Mouse (Mus musculus): ENCODE results near the gene Map2. TPM values are rescaled to one million over a fixed set of nuclear protein-coding genes. Genes with fewer than 3 reads are reported as not detected.

Gene Map2
- total RNA-seq, 1 experiment, result 1.8 TPM

DNA sequence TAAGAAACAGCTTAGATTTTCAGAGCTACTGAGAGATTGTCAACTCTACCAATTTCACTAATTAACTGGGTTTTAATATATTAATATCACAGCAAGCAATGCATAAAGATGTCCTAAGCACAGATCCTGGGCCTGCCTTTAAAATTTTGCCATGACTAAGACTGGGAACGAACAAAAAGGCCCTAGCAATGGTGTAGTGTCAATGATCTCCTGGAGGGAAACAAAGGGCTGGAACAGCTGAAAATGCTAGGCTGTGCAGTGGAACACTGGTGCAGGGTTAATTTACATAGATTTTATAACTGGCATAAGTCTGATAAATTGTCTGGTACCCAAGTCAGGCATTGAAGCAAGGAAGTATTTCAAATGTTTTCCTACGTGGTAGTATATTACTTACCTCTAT lies 220.8 kb downstream of the Map2 start:
- no peaks in the 10 kb centered on the region for H3K36me3 ChIP-seq (ENCODE audit: control insufficient read depth, insufficient read depth, low read length, poor library complexity, severe bottlenecking)
- H3K4me3 ChIP-seq (ENCODE audit: insufficient read depth in 1 of 2, low read depth in 1 of 2, low read length in 2 of 2, poor library complexity in 1 of 2, severe bottlenecking in 1 of 2), result no peak overlapping the region
- DNase-seq (ENCODE audit: low read depth, low spot score), result no peak
- H3K4me1 ChIP-seq (ENCODE audit: control insufficient read depth in 2 of 2, insufficient read depth in 2 of 2, low read length in 2 of 2, poor library complexity in 1 of 2), result peaks cover 0 to 2% of the 10 kb centered on the region in 2 experiments; a peak in 1 of 4 replicates
- in situ Hi-C loops (cut with MboI; ENCODE audit: low sequenced_read_pairs in 2 of 2, unreplicated experiment in 2 of 2), result no loop called here
- H3K27ac ChIP-seq (ENCODE audit: insufficient read depth, low read depth, low read length, poor library complexity, severe bottlenecking), result no peak overlapping the region
- TF ChIP-seq CHD2 (IDR thresholded peaks at IDR 0.05; ENCODE audit: low read depth, low read length) (no peak), ZNF384 (IDR thresholded peaks at IDR 0.05; ENCODE audit: low read depth, low read length) (no peak), MAFK (IDR thresholded peaks at IDR 0.05; ENCODE audit: insufficient read depth, low read depth, low read length) (no peak), ZC3H11A (IDR thresholded peaks at IDR 0.05; ENCODE audit: borderline replicate concordance, low read depth, low read length) (no peak), HCFC1 (IDR thresholded peaks at IDR 0.05; ENCODE audit: borderline replicate concordance, insufficient read depth, low read length) (no peak)
- H3K9ac ChIP-seq (ENCODE audit: insufficient read depth, low read depth, low read length, poor library complexity, severe bottlenecking), result no peak overlapping the region
- H3K9me3 ChIP-seq (ENCODE audit: control insufficient read depth, insufficient read depth, low read depth, low read length), result no peaks in the 10 kb centered on the region

DNA sequence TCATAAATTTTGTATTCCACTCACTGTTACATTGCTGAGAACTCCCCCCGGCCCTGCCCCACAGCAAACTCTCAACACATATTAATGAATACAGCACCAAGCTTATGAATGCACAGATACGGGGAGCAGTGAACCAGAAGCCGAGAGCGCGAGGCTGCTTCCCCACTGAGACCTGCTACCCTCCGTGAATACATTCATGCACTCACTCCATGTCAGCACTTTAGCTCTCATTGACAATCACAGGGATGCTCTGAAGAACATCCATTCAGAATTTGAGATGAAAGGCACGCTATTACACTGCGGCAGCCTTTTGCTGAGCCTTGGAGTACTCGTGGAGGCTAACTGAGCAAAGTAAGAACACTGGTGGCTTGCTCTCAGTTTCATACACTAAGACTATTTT lies 226.8 kb downstream of the Map2 start:
- Histone ChIP-seq H3K9me3 (ENCODE audit: control insufficient read depth, insufficient read depth, low read depth, low read length) (no peaks in the 10 kb centered on the region), H3K4me1 (ENCODE audit: control insufficient read depth in 2 of 2, insufficient read depth in 2 of 2, low read length in 2 of 2, poor library complexity in 1 of 2) (peaks cover 0 to 2% of the 10 kb centered on the region in 2 experiments; a peak in 1 of 4 replicates), H3K27ac (ENCODE audit: insufficient read depth, low read depth, low read length, poor library complexity, severe bottlenecking) (no peak overlapping the region), H3K4me3 (ENCODE audit: insufficient read depth in 1 of 2, low read depth in 1 of 2, low read length in 2 of 2, poor library complexity in 1 of 2, severe bottlenecking in 1 of 2) (no peak overlapping the region), H3K36me3 (ENCODE audit: control insufficient read depth, insufficient read depth, low read length, poor library complexity, severe bottlenecking) (no peaks in the 10 kb centered on the region), H3K9ac (ENCODE audit: insufficient read depth, low read depth, low read length, poor library complexity, severe bottlenecking) (no peak overlapping the region)
- in situ Hi-C loops (cut with MboI; ENCODE audit: low sequenced_read_pairs in 2 of 2, unreplicated experiment in 2 of 2), result no loop called here
- TF ChIP-seq ZC3H11A (IDR thresholded peaks at IDR 0.05; ENCODE audit: borderline replicate concordance, low read depth, low read length) (no peak), CHD2 (IDR thresholded peaks at IDR 0.05; ENCODE audit: low read depth, low read length) (no peak), MAFK (IDR thresholded peaks at IDR 0.05; ENCODE audit: insufficient read depth, low read depth, low read length) (no peak), HCFC1 (IDR thresholded peaks at IDR 0.05; ENCODE audit: borderline replicate concordance, insufficient read depth, low read length) (no peak), ZNF384 (IDR thresholded peaks at IDR 0.05; ENCODE audit: low read depth, low read length) (no peak)
- DNase-seq (ENCODE audit: low read depth, low spot score), result no peak

DNA sequence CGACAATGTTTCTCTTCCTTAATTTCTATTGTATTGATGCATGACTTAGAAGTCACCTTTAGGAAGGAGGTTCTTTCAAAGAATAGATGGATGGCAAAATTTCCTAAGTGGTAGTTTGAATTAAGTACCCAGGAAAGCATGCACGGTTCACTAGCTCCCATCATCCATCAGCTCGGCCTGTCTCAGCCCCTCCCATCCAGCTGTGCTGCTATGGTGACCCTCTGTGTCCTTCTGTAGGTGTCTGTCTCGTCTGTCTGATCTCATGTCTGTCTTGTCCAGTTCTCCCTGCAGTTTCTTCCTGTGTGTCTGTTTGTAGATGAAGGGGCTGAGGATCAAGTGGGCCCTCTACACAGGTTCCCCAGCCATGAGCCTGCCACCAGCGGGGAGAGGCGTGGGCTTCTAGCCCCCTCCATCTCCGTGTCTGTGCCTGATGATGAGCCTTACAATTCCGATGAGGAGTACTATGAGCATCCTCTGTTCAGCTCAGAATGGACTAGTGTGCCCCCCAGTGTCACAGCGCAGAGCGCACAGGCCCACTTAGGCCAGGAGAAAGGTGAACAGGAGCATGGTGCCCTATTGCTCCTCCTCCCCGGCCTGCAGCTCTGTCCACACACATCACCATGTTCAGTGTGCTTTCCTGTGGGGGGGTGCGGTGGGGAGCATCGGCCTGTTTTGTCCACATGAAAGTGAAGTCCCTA lies 232.3 kb downstream of the Map2 start:
- Histone ChIP-seq H3K9me3 (ENCODE audit: control insufficient read depth, insufficient read depth, low read depth, low read length) (no peaks in the 10 kb centered on the region), H3K27ac (ENCODE audit: insufficient read depth, low read depth, low read length, poor library complexity, severe bottlenecking) (no peak overlapping the region; the same call in 1 of the 2 replicates), H3K4me1 (ENCODE audit: control insufficient read depth in 2 of 2, insufficient read depth in 2 of 2, low read length in 2 of 2, poor library complexity in 1 of 2) (no peaks in the 10 kb centered on the region), H3K36me3 (ENCODE audit: control insufficient read depth, insufficient read depth, low read length, poor library complexity, severe bottlenecking) (no peaks in the 10 kb centered on the region), H3K4me3 (ENCODE audit: insufficient read depth in 1 of 2, low read depth in 1 of 2, low read length in 2 of 2, poor library complexity in 1 of 2, severe bottlenecking in 1 of 2) (no peak overlapping the region), H3K9ac (ENCODE audit: insufficient read depth, low read depth, low read length, poor library complexity, severe bottlenecking) (no peak overlapping the region)
- in situ Hi-C loops (cut with MboI; ENCODE audit: low sequenced_read_pairs in 2 of 2, unreplicated experiment in 2 of 2), result no loop called here
- DNase-seq (ENCODE audit: low read depth, low spot score), result no peak
- no peak for TF ChIP-seq HCFC1 (IDR thresholded peaks at IDR 0.05; ENCODE audit: borderline replicate concordance, insufficient read depth, low read length)

DNA sequence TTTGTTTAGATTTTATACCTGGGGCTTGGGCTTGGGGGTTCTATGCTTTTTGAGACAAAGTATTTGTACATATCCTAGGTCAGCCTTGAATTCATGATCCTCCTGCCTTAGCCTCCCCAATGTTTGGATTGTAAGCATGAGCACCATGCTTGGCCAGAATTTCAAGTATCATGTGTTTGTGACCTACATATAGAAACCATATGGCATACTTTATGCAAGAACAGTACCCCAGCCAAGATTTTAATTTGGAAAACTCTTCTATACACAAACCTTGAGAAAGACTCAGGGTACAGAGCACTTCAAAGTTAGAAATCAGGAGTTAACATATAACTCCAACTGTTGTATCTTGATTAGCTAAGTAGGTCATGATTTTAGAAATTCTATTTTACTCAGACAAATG lies 243.3 kb downstream of the Map2 start:
- no peaks in the 10 kb centered on the region for H3K9me3 ChIP-seq (ENCODE audit: control insufficient read depth, insufficient read depth, low read depth, low read length)
- H3K4me1 ChIP-seq (ENCODE audit: control insufficient read depth in 2 of 2, insufficient read depth in 2 of 2, low read length in 2 of 2, poor library complexity in 1 of 2), result no peaks in the 10 kb centered on the region
- in situ Hi-C loops (cut with MboI; ENCODE audit: low sequenced_read_pairs in 2 of 2, unreplicated experiment in 2 of 2), result no loop called here
- no peaks in the 10 kb centered on the region for H3K36me3 ChIP-seq (ENCODE audit: control insufficient read depth, insufficient read depth, low read length, poor library complexity, severe bottlenecking)
- H3K9ac ChIP-seq (ENCODE audit: insufficient read depth, low read depth, low read length, poor library complexity, severe bottlenecking), result no peak overlapping the region
- H3K4me3 ChIP-seq (ENCODE audit: insufficient read depth in 1 of 2, low read depth in 1 of 2, low read length in 2 of 2, poor library complexity in 1 of 2, severe bottlenecking in 1 of 2), result no peak overlapping the region
- H3K27ac ChIP-seq (ENCODE audit: insufficient read depth, low read depth, low read length, poor library complexity, severe bottlenecking), result no peak overlapping the region
- TF ChIP-seq ZC3H11A (IDR thresholded peaks at IDR 0.05; ENCODE audit: borderline replicate concordance, low read depth, low read length) (no peak), CHD2 (IDR thresholded peaks at IDR 0.05; ENCODE audit: low read depth, low read length) (no peak), HCFC1 (IDR thresholded peaks at IDR 0.05; ENCODE audit: borderline replicate concordance, insufficient read depth, low read length) (no peak), MAFK (IDR thresholded peaks at IDR 0.05; ENCODE audit: insufficient read depth, low read depth, low read length) (no peak), ZNF384 (IDR thresholded peaks at IDR 0.05; ENCODE audit: low read depth, low read length) (no peak)
- DNase-seq (ENCODE audit: low read depth, low spot score), result no peak

DNA sequence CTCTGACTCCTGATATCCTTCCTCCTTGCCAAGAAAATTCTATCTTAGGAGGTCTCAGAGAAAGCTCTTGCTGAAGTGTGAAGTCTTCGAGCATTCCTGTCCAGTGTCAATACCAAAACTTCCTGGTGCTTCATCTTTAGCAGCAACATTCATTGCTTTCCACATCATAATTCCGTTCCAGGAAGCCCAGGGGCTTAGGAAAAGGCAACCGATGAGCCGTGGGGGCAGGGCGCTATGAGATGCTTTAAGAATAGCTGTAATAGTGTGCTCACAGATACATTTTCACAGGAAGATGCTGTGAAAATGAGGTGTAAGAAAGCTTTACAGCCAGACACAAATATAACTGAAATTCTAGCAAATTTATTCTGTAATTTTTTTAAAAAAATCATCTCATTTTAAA lies 251.0 kb downstream of the Map2 start:
- TF ChIP-seq ZC3H11A (IDR thresholded peaks at IDR 0.05; ENCODE audit: borderline replicate concordance, low read depth, low read length) (no peak), MAFK (IDR thresholded peaks at IDR 0.05; ENCODE audit: insufficient read depth, low read depth, low read length) (no peak), CHD2 (IDR thresholded peaks at IDR 0.05; ENCODE audit: low read depth, low read length) (no peak), HCFC1 (IDR thresholded peaks at IDR 0.05; ENCODE audit: borderline replicate concordance, insufficient read depth, low read length) (no peak), ZNF384 (IDR thresholded peaks at IDR 0.05; ENCODE audit: low read depth, low read length) (no peak)

More for the DNA sequence above, 251.0 kb downstream of the Map2 start:
- H3K4me3 ChIP-seq (ENCODE audit: insufficient read depth in 1 of 2, low read depth in 1 of 2, low read length in 2 of 2, poor library complexity in 1 of 2, severe bottlenecking in 1 of 2), result no peak overlapping the region
- DNase-seq (ENCODE audit: low read depth, low spot score), result no peak
- H3K36me3 ChIP-seq (ENCODE audit: control insufficient read depth, insufficient read depth, low read length, poor library complexity, severe bottlenecking), result no peaks in the 10 kb centered on the region
- H3K27ac ChIP-seq (ENCODE audit: insufficient read depth, low read depth, low read length, poor library complexity, severe bottlenecking), result no peak overlapping the region
- no peaks in the 10 kb centered on the region for H3K9me3 ChIP-seq (ENCODE audit: control insufficient read depth, insufficient read depth, low read depth, low read length)
- no peak overlapping the region for H3K9ac ChIP-seq (ENCODE audit: insufficient read depth, low read depth, low read length, poor library complexity, severe bottlenecking)
- H3K4me1 ChIP-seq (ENCODE audit: control insufficient read depth in 2 of 2, insufficient read depth in 2 of 2, low read length in 2 of 2, poor library complexity in 1 of 2), result no peaks in the 10 kb centered on the region
- in situ Hi-C loops (cut with MboI; ENCODE audit: low sequenced_read_pairs in 2 of 2, unreplicated experiment in 2 of 2), result no loop called here

All from ES-E14 (cell line).